Mouse (Mus musculus): Measurements from ENCODE around the gene Gm4631.
"Not testable (repeated sequence)": the region's sequence is repeated elsewhere in the genome, so short reads cannot be mapped to it uniquely, and the experiment has no call there.

Gm4631 gene

GRCm38 (mm10) chr2:175338097-175338496 is at the start of gene Gm4631:
Gene Gm4631, minus strand, starts transcription at chr2:175338197.
- not testable (repeated sequence) for DNase-seq (ENCODE audit: low spot score)

DNA sequence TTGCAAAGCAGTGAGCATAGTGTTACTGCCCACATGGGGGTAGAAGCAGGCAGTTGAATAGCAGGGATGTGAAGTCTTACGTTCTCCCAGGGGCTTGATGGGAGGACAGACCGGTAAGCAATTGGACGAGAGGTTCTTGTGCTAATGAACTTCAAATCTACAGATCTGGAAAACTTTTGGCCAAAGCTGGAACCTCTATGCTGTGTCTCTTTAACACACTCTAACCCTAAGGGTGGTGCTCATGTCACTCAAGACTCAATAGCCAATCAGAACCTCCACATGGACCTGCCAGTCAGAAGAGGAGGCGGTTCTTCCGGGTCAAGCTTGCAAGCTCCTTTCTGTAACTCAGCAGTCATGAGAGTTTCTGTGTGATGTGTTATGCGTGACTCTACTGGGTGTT is 34.1 kb upstream of the Gm4631 start, which contains the start of gene Zfp968:
Gene Zfp968, plus strand, starts transcription at position 301 of the 400 bp plus-strand sequence.
- DNase-seq (ENCODE audit: low spot score) = not testable (repeated sequence)

DNA sequence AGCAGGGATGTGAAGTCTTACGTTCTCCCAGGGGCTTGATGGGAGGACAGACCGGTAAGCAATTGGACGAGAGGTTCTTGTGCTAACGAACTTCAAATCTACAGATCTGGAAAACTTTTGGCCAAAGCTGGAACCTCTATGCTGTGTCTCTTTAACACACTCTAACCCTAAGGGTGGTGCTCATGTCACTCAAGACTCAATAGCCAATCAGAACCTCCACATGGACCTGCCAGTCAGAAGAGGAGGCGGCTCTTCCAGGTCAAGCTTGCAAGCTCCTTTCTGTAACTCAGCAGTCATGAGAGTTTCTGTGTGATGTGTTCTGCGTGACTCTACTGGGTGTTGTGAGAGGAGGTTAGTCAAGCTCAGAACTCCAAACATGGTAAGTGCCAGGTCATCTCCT is 63.2 kb downstream of the Gm4631 start, which contains the start of gene Gm14440:
Gene Gm14440, plus strand, starts transcription at position 301 of the 400 bp plus-strand sequence.
- not testable (repeated sequence) for DNase-seq (ENCODE audit: low spot score)
